Mouse (Mus musculus) lung, embryonic 16.5 days (tissue): Measurements from ENCODE around the gene C1qbp. TPM values are rescaled to one million over a fixed set of nuclear protein-coding genes. Genes with fewer than 3 reads are reported as not detected.

Experiments used
- ATAC-seq: fragments of 200-750 bp; cut with Nextera tagmentation; 2 replicates; pipeline ENCODE4 v1.8.0; 2017; ENCODE audit warnings: low read depth, mild to moderate bottlenecking, moderate library complexity
- H3K27ac ChIP-seq: fragments of 300-500 bp; sonication (generic); 2 replicates; pipeline ENCODE4 v1.5.1; 2014; ENCODE audit warnings: mild to moderate bottlenecking, control low read depth, low read length
- H3K27me3 ChIP-seq: fragments of 300-500 bp; sonication (generic); 2 replicates; pipeline ENCODE4 v1.6.1; 2014; ENCODE audit warnings: low read depth, low read length, mixed read lengths; ENCODE audit not compliant: control insufficient read depth, insufficient read depth
- H3K36me3 ChIP-seq: fragments of 300-500 bp; sonication (generic); 2 replicates; pipeline ENCODE4 v1.6.1; 2014; ENCODE audit warnings: low read length; ENCODE audit not compliant: control insufficient read depth, insufficient read depth
- H3K4me1 ChIP-seq: fragments of 300-500 bp; sonication (generic); replicated peaks from 2 replicates; pipeline ENCODE4 v1.6.1; 2014; ENCODE audit warnings: low read length, mixed read lengths; ENCODE audit not compliant: control insufficient read depth, insufficient read depth
- H3K4me2 ChIP-seq: fragments of 300-500 bp; sonication (generic); 2 replicates; pipeline ENCODE4 v1.6.1; 2014; ENCODE audit warnings: low read depth, low read length, control low read depth
- H3K4me3 ChIP-seq: fragments of 300-500 bp; sonication (generic); 2 replicates; pipeline ENCODE4 v1.5.1; 2014; ENCODE audit warnings: mild to moderate bottlenecking, low read length, control low read depth
- H3K9ac ChIP-seq: fragments of 300-500 bp; sonication (generic); 2 replicates; pipeline ENCODE4 v1.6.1; 2014; ENCODE audit warnings: low read length, control low read depth
- H3K9me3 ChIP-seq: fragments of 300-500 bp; sonication (generic); 2 replicates; pipeline ENCODE4 v1.6.1; 2016; ENCODE audit warnings: low read length; ENCODE audit not compliant: control insufficient read depth
- WGBS: fragments of 180-500 bp; shearing (Covaris S2); extraction: QIAGEN DNeasy Blood & Tissue Kit; methylation state at CpG from one replicate; pipeline ENCODE4 v1.1.7; 2014; 5-methylcytosine and 5-hydroxymethylcytosine counted together
- polyA plus RNA-seq: library from polyadenylated mRNA; unstranded; fragments of >200 nt; fragmentation: Nextera tagmentation; extraction: Ambion mirVana; gene quantifications from 2 replicates; pipeline ENCODE4 v1.2.1, GENCODE M21; 2015

Gene C1qbp
- polyA plus RNA-seq, 1 experiment from 2014 or later = 185 TPM

- H3K27me3 ChIP-seq = no peaks in the 10 kb centered on the region
- no peak overlapping the region for H3K4me3 ChIP-seq
- no peak overlapping the region for H3K4me2 ChIP-seq
- peaks cover 9% of the 10 kb centered on the region for H3K4me1 ChIP-seq
- 76% methylated on average over 4 of the region's 4 CpGs for WGBS
- no peak overlapping the region for H3K27ac ChIP-seq
- H3K9me3 ChIP-seq = no peaks in the 10 kb centered on the region
- peaks cover 34% of the 10 kb centered on the region for H3K36me3 ChIP-seq
- no peak overlapping the region for H3K9ac ChIP-seq
- no peak for ATAC-seq
These were observed 18.5 kb downstream of the C1qbp start for GRCm38 (mm10) chr11:70964222-70964907.

- no peaks in the 10 kb centered on the region for H3K27me3 ChIP-seq
- H3K4me1 ChIP-seq = no peaks in the 10 kb centered on the region
- H3K9ac ChIP-seq = no peak overlapping the region
- H3K27ac ChIP-seq = no peak overlapping the region
- H3K4me3 ChIP-seq = no peak overlapping the region
- H3K9me3 ChIP-seq = no peaks in the 10 kb centered on the region
- no peak for ATAC-seq
- H3K36me3 ChIP-seq = peaks cover 49% of the 10 kb centered on the region
- 95% methylated on average over 5 of the region's 5 CpGs for WGBS
- H3K4me2 ChIP-seq = no peak overlapping the region
These were observed 21.9 kb downstream of the C1qbp start for GRCm38 (mm10) chr11:70960786-70961554.

- ATAC-seq = no peak
- WGBS = 88% methylated on average over 4 of the region's 4 CpGs
- Histone ChIP-seq H3K9me3 (no peaks in the 10 kb centered on the region), H3K4me1 (no peaks in the 10 kb centered on the region), H3K36me3 (peaks cover 59% of the 10 kb centered on the region), H3K4me3 (no peak overlapping the region), H3K27me3 (no peaks in the 10 kb centered on the region), H3K4me2 (no peak overlapping the region), H3K9ac (no peak overlapping the region), H3K27ac (no peak overlapping the region)
These were observed 28.1 kb downstream of the C1qbp start for GRCm38 (mm10) chr11:70954711-70955110.

GRCm38 (mm10) chr11:70944935-70945817, 37.6 kb downstream of the C1qbp start:
- H3K4me2 ChIP-seq = no peak overlapping the region
- H3K36me3 ChIP-seq = peaks cover 64% of the 10 kb centered on the region
- no peak overlapping the region for H3K27ac ChIP-seq
- no peak overlapping the region for H3K9ac ChIP-seq
- ATAC-seq = no peak
- H3K9me3 ChIP-seq = no peaks in the 10 kb centered on the region
- no peaks in the 10 kb centered on the region for H3K27me3 ChIP-seq
- no peak overlapping the region for H3K4me3 ChIP-seq
- no peaks in the 10 kb centered on the region for H3K4me1 ChIP-seq
- WGBS = 84% methylated on average over 4 of the region's 4 CpGs

GRCm38 (mm10) chr11:70943651-70944050, 39.2 kb downstream of the C1qbp start:
- Histone ChIP-seq H3K9ac (no peak overlapping the region), H3K36me3 (peaks cover 52% of the 10 kb centered on the region), H3K27me3 (no peaks in the 10 kb centered on the region), H3K27ac (no peak overlapping the region), H3K9me3 (no peaks in the 10 kb centered on the region), H3K4me2 (no peak overlapping the region), H3K4me1 (no peaks in the 10 kb centered on the region), H3K4me3 (no peak overlapping the region)
- ATAC-seq = no peak
- 88% methylated on average over 7 of the region's 7 CpGs for WGBS

GRCm38 (mm10) chr11:70942596-70942995, 40.2 kb downstream of the C1qbp start:
- H3K36me3 ChIP-seq = peaks cover 51% of the 10 kb centered on the region
- 74% methylated on average over 1 of the region's 1 CpGs for WGBS

GRCm38 (mm10) chr11:70935316-70935715, 47.5 kb downstream of the C1qbp start:
- Histone ChIP-seq H3K9ac (no peak overlapping the region), H3K4me1 (no peaks in the 10 kb centered on the region), H3K36me3 (peaks cover 23% of the 10 kb centered on the region), H3K27me3 (no peaks in the 10 kb centered on the region), H3K4me2 (no peak overlapping the region), H3K9me3 (no peaks in the 10 kb centered on the region), H3K27ac (no peak overlapping the region), H3K4me3 (no peak overlapping the region)
- no peak for ATAC-seq
- WGBS = 91% methylated on average over 7 of the region's 7 CpGs

More at GRCm38 (mm10) chr11:70942596-70942995, 40.2 kb downstream of the C1qbp start:
- H3K9ac ChIP-seq = no peak overlapping the region
- no peaks in the 10 kb centered on the region for H3K4me1 ChIP-seq
- no peak overlapping the region for H3K27ac ChIP-seq
- ATAC-seq = no peak
- no peak overlapping the region for H3K4me2 ChIP-seq
- H3K4me3 ChIP-seq = no peak overlapping the region
- no peaks in the 10 kb centered on the region for H3K27me3 ChIP-seq
- H3K9me3 ChIP-seq = no peaks in the 10 kb centered on the region

GRCm38 (mm10) chr11:70931461-70931860, 51.4 kb downstream of the C1qbp start:
- H3K9ac ChIP-seq = no peak overlapping the region
- H3K4me1 ChIP-seq = no peaks in the 10 kb centered on the region
- H3K4me2 ChIP-seq = no peak overlapping the region
- no peak for ATAC-seq
- H3K4me3 ChIP-seq = no peak overlapping the region
- no peak overlapping the region for H3K27ac ChIP-seq
- no peaks in the 10 kb centered on the region for H3K9me3 ChIP-seq
- no peaks in the 10 kb centered on the region for H3K27me3 ChIP-seq
- peaks cover 13% of the 10 kb centered on the region for H3K36me3 ChIP-seq
- 81% methylated on average over 5 of the region's 5 CpGs for WGBS
